Mouse (Mus musculus) kidney, embryonic 16.5 days (tissue): Measurements from ENCODE around the gene Cnksr3. TPM values are rescaled to one million over a fixed set of nuclear protein-coding genes. Genes with fewer than 3 reads are reported as not detected.

Source experiments
- ATAC-seq: fragments of 200-750 bp; cut with Nextera tagmentation; 2 replicates; pipeline ENCODE4 v1.8.0; 2017; ENCODE audit warnings: moderate TSS enrichment; ENCODE audit not compliant: low FRiP score, low TSS enrichment
- H3K27ac ChIP-seq: fragments of 300-500 bp; sonication (generic); 2 replicates; pipeline ENCODE4 v1.5.1; 2014; ENCODE audit warnings: low read length
- H3K27me3 ChIP-seq: fragments of 300-500 bp; sonication (generic); 2 replicates; pipeline ENCODE4 v1.6.1; 2014; ENCODE audit warnings: low read length, control low read depth, mixed read lengths; ENCODE audit not compliant: insufficient read depth
- H3K36me3 ChIP-seq: fragments of 300-500 bp; sonication (generic); 2 replicates; pipeline ENCODE4 v1.6.1; 2014; ENCODE audit warnings: low read length, control low read depth, mixed read lengths; ENCODE audit not compliant: insufficient read depth
- H3K4me1 ChIP-seq: fragments of 300-500 bp; sonication (generic); 2 replicates; pipeline ENCODE4 v1.6.1; 2014; ENCODE audit warnings: low read length, control low read depth, mixed read lengths; ENCODE audit not compliant: insufficient read depth
- H3K4me2 ChIP-seq: fragments of 300-500 bp; sonication (generic); replicated peaks from 2 replicates; pipeline ENCODE4 v1.6.1; 2014; ENCODE audit warnings: low read depth, low read length
- H3K4me3 ChIP-seq: fragments of 300-500 bp; sonication (generic); 2 replicates; pipeline ENCODE4 v1.5.1; 2014; ENCODE audit warnings: mild to moderate bottlenecking, low read length
- H3K9ac ChIP-seq: fragments of 300-500 bp; sonication (generic); replicated peaks from 2 replicates; pipeline ENCODE4 v1.6.1; 2014; ENCODE audit warnings: low read length
- H3K9me3 ChIP-seq: fragments of 300-500 bp; sonication (generic); 2 replicates; pipeline ENCODE4 v1.6.1; 2016; ENCODE audit warnings: low read length, control low read depth
- WGBS: fragments of 180-500 bp; shearing (Covaris S2); extraction: QIAGEN DNeasy Blood & Tissue Kit; methylation state at CpG from one replicate; pipeline ENCODE4 v1.1.7; 2014; 5-methylcytosine and 5-hydroxymethylcytosine counted together
- polyA plus RNA-seq: library from polyadenylated mRNA; unstranded; fragments of >200 nt; fragmentation: Nextera tagmentation; extraction: Ambion mirVana; gene quantifications from 2 replicates; pipeline ENCODE4 v1.2.1, GENCODE M21; 2015

Cnksr3 gene
- polyA plus RNA-seq, 1 experiment from 2014 or later: 18.5 TPM

DNA sequence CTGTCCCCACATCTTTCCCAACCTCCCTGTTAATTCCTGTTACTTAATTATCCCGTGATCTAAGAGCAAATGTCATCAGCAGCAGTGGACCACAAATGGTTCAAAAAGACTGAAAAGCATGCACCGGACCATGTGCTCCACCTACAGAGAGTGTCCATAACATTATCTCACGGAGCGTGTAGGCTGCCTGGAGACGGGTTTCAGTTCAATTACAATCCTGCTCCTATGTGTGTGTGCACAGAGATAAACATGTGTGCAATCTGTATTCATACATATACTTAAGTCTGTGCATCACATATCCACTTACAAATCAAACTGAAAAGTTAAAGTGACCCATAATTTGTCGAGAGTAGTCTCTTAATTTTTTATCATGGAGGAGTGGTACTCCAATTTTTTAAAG is 14.3 kb downstream of the Cnksr3 start:
- Histone ChIP-seq H3K4me2 (no peak overlapping the region), H3K9me3 (no peaks in the 10 kb centered on the region), H3K4me3 (no peak overlapping the region), H3K27ac (no peak overlapping the region), H3K4me1 (peaks cover 25% of the 10 kb centered on the region), H3K9ac (no peak overlapping the region), H3K36me3 (no peaks in the 10 kb centered on the region), H3K27me3 (no peaks in the 10 kb centered on the region)
- no peak for ATAC-seq
- 76% methylated on average over 6 of the region's 6 CpGs for WGBS

DNA sequence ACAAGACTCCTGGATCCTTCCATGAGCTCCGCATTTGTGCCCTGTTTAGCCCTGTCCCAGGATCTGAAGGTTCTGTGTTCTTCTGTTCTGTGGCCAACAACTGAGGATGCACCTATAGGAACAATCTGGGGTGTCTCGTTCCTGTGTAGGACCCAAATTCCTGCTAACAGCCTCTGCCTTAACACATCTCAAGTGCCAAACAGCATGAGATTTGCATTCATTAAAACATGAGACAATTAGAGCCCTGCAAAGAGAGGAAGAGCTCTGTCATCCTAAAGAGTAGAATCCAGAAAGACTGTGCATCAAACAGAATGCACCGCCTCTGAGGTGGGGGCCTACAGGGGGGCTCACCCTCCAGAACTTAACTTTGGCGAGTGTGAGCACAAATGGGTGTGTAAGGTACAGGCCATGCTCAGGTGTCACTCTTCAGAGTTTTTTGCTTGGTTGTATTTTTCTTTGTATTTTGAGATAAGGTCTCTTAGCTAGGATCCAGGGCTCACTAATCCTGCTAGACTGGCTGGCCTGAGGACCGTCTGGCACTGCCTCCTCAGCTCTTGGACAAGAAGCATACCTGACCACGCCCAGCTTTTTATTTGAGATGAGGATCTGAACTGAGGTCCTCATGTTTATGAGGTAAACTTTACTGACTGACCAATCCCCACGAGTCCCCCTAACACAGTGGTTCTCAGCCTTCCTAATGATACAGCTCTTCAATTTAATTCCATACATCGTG is 15.2 kb downstream of the Cnksr3 start:
- Histone ChIP-seq H3K9me3 (no peaks in the 10 kb centered on the region), H3K36me3 (no peaks in the 10 kb centered on the region), H3K4me2 (no peak overlapping the region), H3K9ac (no peak overlapping the region), H3K4me3 (no peak overlapping the region), H3K27ac (no peak overlapping the region), H3K27me3 (no peaks in the 10 kb centered on the region), H3K4me1 (peaks cover 31% of the 10 kb centered on the region)
- 85% methylated on average over 8 of the region's 8 CpGs for WGBS
- no peak for ATAC-seq

DNA sequence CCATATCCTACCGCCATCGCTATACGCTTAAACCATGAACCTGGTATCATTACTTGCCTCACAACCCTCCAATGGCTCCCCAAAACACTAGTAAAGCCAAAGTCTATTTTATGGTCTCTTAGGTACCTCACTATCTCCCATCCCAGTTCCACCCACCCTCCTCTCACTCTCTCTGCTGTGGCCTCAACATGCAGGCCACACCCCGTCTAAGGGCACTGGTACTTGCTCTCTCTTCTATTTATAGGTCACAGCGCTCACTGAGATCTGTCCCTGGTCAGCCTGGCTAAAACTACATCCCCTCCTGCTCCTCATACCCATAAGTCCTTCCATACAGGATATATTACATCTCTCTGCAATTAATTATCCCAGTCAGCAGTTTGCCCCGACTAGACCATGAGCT is 16.1 kb downstream of the Cnksr3 start:
- Histone ChIP-seq H3K9ac (no peak overlapping the region), H3K4me1 (peaks cover 31% of the 10 kb centered on the region), H3K27ac (no peak overlapping the region), H3K27me3 (no peaks in the 10 kb centered on the region), H3K4me3 (no peak overlapping the region), H3K9me3 (no peaks in the 10 kb centered on the region), H3K4me2 (no peak overlapping the region), H3K36me3 (no peaks in the 10 kb centered on the region)
- no peak for ATAC-seq
- 76% methylated on average over 6 of the region's 6 CpGs for WGBS

DNA sequence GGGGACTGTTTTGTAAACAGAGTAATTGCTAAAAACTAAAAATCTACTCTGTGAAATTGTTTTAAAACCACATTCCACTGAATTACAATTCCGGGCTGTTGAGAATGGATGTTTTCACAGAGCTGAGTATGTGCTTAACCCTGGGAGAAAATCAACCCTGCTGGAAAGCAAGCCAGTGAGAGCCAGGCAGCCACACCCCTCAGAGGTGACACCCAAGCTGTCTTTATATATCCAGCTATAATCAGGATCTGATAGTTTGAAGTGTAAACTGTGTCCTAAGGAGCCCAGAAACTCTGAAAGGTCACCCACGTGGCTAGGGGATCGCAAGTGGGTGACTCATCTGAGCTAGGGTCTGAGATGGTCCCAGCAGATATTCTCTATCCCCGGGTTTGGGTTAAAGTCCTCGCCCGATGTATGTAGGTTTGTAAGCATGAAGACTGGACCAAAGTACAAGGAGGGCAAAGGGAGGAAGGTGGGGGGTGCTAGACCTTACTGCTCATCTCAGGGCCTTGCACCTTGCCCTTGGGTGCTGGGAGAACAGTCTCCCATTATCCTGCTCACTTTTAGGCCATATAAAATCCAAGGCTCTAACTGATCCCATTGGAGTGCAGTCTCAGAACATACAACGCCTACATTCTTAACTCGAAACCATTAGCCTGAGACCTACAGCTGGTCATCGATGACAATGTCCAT is 20.2 kb downstream of the Cnksr3 start:
- Histone ChIP-seq H3K9me3 (no peaks in the 10 kb centered on the region), H3K4me1 (peaks cover 55% of the 10 kb centered on the region), H3K4me2 (no peak overlapping the region), H3K9ac (peak overlapping the region; percentile 6; the same call in 1 of the 2 replicates), H3K27ac (peak overlapping the region; percentile 47), H3K36me3 (no peaks in the 10 kb centered on the region), H3K27me3 (no peaks in the 10 kb centered on the region), H3K4me3 (no peak overlapping the region)
- ATAC-seq: peak; percentile 56; the same call in 1 of the 2 replicates
- whole genome bisulfite sequencing: 65% methylated on average over 9 of the region's 9 CpGs

DNA sequence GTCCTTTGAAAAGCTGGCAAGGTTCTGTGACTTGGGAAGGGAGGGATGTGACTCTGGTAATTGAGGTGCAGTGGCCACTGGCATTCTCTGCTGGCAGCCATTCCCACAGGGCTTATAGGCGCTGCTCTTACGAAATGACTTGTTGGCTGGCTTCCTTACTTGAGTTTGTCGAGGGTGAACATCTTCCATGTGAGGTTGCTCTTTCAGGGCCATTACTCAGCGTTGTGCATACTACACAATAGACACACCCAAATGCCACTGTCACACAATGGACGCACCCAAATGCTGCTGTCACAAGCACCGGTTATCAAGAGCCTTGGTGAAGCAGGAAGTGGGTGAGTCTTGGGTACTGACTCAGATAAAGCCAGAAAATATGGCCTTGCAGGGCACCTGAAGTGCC is 22.8 kb downstream of the Cnksr3 start:
- H3K4me3 ChIP-seq: no peak overlapping the region
- no peak overlapping the region for H3K9ac ChIP-seq
- no peak overlapping the region for H3K4me2 ChIP-seq
- ATAC-seq: no peak
- H3K36me3 ChIP-seq: no peaks in the 10 kb centered on the region
- peaks cover 47% of the 10 kb centered on the region for H3K4me1 ChIP-seq
- no peaks in the 10 kb centered on the region for H3K27me3 ChIP-seq
- WGBS: 77% methylated on average over 6 of the region's 6 CpGs
- no peaks in the 10 kb centered on the region for H3K9me3 ChIP-seq
- H3K27ac ChIP-seq: no peak overlapping the region

DNA sequence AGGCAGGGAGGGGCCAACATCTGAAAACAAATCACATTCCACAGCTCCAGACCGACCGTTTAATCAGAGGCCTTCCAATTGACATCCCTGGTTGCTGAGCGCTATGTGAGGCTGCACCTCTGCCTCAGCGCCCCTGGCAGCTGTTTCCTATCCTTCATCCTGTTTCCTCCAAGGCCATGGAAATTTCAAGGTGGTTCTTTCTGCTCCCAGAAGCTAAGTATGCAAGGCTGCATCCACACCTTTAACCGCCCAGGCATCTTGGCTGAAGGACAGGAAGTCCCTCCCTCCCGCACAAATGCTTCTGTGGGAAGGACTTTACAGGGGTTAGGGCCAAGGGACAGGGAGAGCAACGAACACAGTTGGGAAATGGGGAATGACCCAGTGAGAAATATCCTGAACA is 24.2 kb downstream of the Cnksr3 start:
- no peaks in the 10 kb centered on the region for H3K9me3 ChIP-seq
- H3K36me3 ChIP-seq: no peaks in the 10 kb centered on the region
- no peak overlapping the region for H3K9ac ChIP-seq
- H3K4me3 ChIP-seq: no peak overlapping the region
- no peak overlapping the region for H3K4me2 ChIP-seq
- H3K4me1 ChIP-seq: peaks cover 60% of the 10 kb centered on the region
- H3K27me3 ChIP-seq: no peaks in the 10 kb centered on the region
- H3K27ac ChIP-seq: peak overlapping the region; percentile 59; the same call in 1 of the 2 replicates
- ATAC-seq: peak; percentile 14; the same call in 1 of the 2 replicates
- 16% methylated on average over 7 of the region's 7 CpGs for WGBS

DNA sequence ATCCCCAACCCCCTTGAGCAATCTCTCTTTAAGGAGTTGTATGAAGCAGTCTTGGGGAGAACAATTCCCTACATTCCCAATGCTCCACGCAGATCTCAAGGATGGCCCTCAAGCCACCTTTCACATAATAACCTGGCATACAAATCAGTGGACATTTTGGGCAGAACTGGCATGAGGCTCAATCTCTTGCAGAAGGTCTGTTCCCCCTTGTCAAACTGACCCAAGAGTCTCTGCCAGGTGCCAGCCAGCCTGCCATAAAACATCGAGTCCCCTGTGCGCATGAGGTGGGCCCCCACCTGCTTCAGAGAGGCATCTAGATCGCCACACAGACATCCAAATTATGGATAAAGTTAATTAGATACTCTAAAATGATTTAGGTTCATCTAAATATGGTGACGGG is 25.0 kb downstream of the Cnksr3 start:
- Histone ChIP-seq H3K9me3 (no peaks in the 10 kb centered on the region), H3K9ac (no peak overlapping the region), H3K27ac (no peak overlapping the region), H3K27me3 (no peaks in the 10 kb centered on the region), H3K4me1 (peaks cover 64% of the 10 kb centered on the region), H3K4me3 (no peak overlapping the region), H3K4me2 (no peak overlapping the region), H3K36me3 (no peaks in the 10 kb centered on the region)
- ATAC-seq: no peak
- 69% methylated on average over 5 of the region's 5 CpGs for WGBS

DNA sequence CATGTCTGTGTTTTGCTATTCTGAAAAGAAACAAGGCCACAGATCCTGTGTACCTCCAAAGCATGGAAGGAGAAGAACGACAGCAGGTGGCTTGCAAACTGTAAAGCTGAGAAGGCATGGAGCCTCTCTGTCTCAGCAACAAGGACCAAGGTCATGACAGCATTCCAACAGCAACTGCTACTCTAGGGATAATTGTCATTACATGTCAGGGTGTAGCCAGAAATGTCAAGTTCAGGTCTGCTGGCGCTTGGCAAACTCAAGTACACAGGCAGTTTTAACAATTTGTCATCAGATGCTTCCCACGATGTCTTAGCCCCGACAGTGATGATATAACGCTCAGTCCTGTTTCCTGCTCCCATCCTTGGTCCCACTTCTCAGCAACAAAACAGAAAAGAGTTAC is 26.0 kb downstream of the Cnksr3 start:
- Histone ChIP-seq H3K4me3 (no peak overlapping the region), H3K9ac (no peak overlapping the region), H3K27me3 (no peaks in the 10 kb centered on the region), H3K4me1 (peaks cover 68% of the 10 kb centered on the region), H3K4me2 (no peak overlapping the region), H3K36me3 (no peaks in the 10 kb centered on the region), H3K27ac (no peak overlapping the region), H3K9me3 (no peaks in the 10 kb centered on the region)
- no peak for ATAC-seq
- WGBS: 73% methylated on average over 5 of the region's 5 CpGs

DNA sequence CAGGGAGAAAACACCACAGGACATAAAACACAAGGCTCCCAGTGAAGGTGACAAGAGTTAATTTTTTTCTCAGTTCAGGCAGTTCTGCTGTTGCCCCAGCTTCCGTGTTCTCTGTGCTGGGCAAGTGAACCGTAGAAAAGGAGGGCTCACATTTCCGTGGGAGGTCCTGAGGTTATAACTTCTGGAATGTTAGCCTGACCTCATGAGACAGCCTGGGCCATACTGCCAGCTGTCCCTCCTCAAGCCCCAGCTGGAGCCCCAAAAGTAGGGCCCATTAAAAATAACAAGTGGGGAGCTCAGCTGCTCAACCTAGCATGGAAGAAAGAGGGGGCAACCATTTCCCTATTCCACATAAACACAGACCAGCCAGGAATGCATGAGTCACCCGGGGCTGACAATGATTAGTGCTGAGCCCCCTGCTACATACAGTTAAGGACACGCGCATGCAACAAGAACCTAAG is 28.8 kb downstream of the Cnksr3 start:
- H3K4me2 ChIP-seq: peak overlapping the region; percentile 52
- WGBS: 1% methylated on average over 6 of the region's 6 CpGs
- peak overlapping the region; percentile 18 for H3K4me3 ChIP-seq
- peaks cover 77% of the 10 kb centered on the region for H3K4me1 ChIP-seq
- peak overlapping the region; percentile 97 for H3K27ac ChIP-seq
- peak; percentile 92 for ATAC-seq
- no peaks in the 10 kb centered on the region for H3K27me3 ChIP-seq
- no peaks in the 10 kb centered on the region for H3K9me3 ChIP-seq
- H3K36me3 ChIP-seq: no peaks in the 10 kb centered on the region
- peak overlapping the region; percentile 56 for H3K9ac ChIP-seq
